In genomic region chr6:108910330-108910729, GRCm38 (mm10) we compare ENCODE assay signal across 19 mouse cellular contexts.
DNase-seq lines count a peak whose midpoint lies in the region; ATAC-seq and TF ChIP-seq lines count a peak whose summit lies in the region.
"Had no signal": no experiment of that assay in that cellular context is flagged by ENCODE, and none has a peak within 500 bp of the region (broad histone marks: within the 10 kb centered on the region; RNA-seq: fewer than 3 reads in every experiment).

No protein-coding gene starts in this region.

- H3K9me3 ChIP-seq in forebrain, embryonic 13.5 days (replicated peaks) = no peaks in the 10 kb centered on the region
- H3K9me3 ChIP-seq: embryonic facial prominence, embryonic 12.5 days had no signal

- peaks cover 9% of the 10 kb centered on the region for H3K4me1 ChIP-seq in forebrain, embryonic 13.5 days
- H3K4me1 ChIP-seq: embryonic facial prominence, embryonic 12.5 days had no signal

- H3K4me2 ChIP-seq in forebrain, embryonic 13.5 days = no peak overlapping the region
- H3K4me2 ChIP-seq: embryonic facial prominence, embryonic 12.5 days had no signal

- no peaks in the 10 kb centered on the region for H3K36me3 ChIP-seq in forebrain, embryonic 13.5 days (ENCODE audit: poor library complexity, severe bottlenecking)
- H3K36me3 ChIP-seq: embryonic facial prominence, embryonic 12.5 days had no signal

- no peaks in the 10 kb centered on the region for H3K27me3 ChIP-seq in forebrain, embryonic 13.5 days
- H3K27me3 ChIP-seq: embryonic facial prominence, embryonic 12.5 days had no signal

- no peak for TF ChIP-seq CTCF in left cerebral cortex, adult 2 months (IDR thresholded peaks at IDR 0.05)

- no peak overlapping the region for H3K27ac ChIP-seq in left cerebral cortex, adult 2 months
- H3K27ac ChIP-seq in forebrain, embryonic 13.5 days = no peak overlapping the region
- H3K27ac ChIP-seq: embryonic facial prominence, embryonic 12.5 days had no signal

- WGBS in forebrain, embryonic 13.5 days = 97% methylated on average over 1 of the region's 1 CpGs

- H3K4me3 ChIP-seq in left cerebral cortex, adult 2 months = no peak overlapping the region
- H3K4me3 ChIP-seq in forebrain, embryonic 13.5 days = no peak overlapping the region
- H3K4me3 ChIP-seq: embryonic facial prominence, embryonic 12.5 days had no signal

- ATAC-seq in common myeloid progenitor, adult 5-6 weeks (replicated peaks; ENCODE audit: low read depth, poor library complexity, severe bottlenecking) = 0 out of 2 replicates have a peak, but pooled peaks have one; percentile 39
- ATAC-seq in megakaryocyte, adult 5-6 weeks (ENCODE audit: poor library complexity, severe bottlenecking) = 0 out of 2 replicates have a peak, but pooled peaks have one; percentile 43
- ATAC-seq in forebrain, embryonic 13.5 days = no peak
- ATAC-seq: activated CD4-positive, CD25-positive, alpha-beta regulatory T cell, adult 4 months; forebrain, embryonic 14.5 days; forebrain, embryonic 16.5 days; Patski had no signal

- DNase-seq in kidney, postnatal 4 days = no peak
- no peak for DNase-seq in left cerebral cortex, adult 2 months (ENCODE audit: extremely low spot score in 1 of 2, low spot score in 2 of 2)
- DNase-seq: adrenal gland, adult 8-10 months; adrenal gland, postnatal 14 days; adrenal gland, postnatal 36 days; cerebellum, adult 11-12 months; cerebellum, adult 2 months; cerebellum, adult 9-10 months; cerebellum, postnatal 10 days; cerebellum, postnatal 25 days; embryo, embryonic 11 days had no signal

- intact Hi-C loops in left cerebral cortex, adult 2 months (cut with DNase I) = no loop called here

- H3K9ac ChIP-seq in forebrain, embryonic 13.5 days = no peak overlapping the region
- H3K9ac ChIP-seq: embryonic facial prominence, embryonic 12.5 days had no signal
